Mouse (Mus musculus): ENCODE results near the gene Eif2ak4. TPM values are rescaled to one million over a fixed set of nuclear protein-coding genes. Genes with fewer than 3 reads are reported as not detected.

Eif2ak4 gene
- 11.6 and 11.8 TPM in 2 replicates for polyA plus RNA-seq (2014; fragmentation: Nextera tagmentation; extraction: Ambion mirVana)

DNA sequence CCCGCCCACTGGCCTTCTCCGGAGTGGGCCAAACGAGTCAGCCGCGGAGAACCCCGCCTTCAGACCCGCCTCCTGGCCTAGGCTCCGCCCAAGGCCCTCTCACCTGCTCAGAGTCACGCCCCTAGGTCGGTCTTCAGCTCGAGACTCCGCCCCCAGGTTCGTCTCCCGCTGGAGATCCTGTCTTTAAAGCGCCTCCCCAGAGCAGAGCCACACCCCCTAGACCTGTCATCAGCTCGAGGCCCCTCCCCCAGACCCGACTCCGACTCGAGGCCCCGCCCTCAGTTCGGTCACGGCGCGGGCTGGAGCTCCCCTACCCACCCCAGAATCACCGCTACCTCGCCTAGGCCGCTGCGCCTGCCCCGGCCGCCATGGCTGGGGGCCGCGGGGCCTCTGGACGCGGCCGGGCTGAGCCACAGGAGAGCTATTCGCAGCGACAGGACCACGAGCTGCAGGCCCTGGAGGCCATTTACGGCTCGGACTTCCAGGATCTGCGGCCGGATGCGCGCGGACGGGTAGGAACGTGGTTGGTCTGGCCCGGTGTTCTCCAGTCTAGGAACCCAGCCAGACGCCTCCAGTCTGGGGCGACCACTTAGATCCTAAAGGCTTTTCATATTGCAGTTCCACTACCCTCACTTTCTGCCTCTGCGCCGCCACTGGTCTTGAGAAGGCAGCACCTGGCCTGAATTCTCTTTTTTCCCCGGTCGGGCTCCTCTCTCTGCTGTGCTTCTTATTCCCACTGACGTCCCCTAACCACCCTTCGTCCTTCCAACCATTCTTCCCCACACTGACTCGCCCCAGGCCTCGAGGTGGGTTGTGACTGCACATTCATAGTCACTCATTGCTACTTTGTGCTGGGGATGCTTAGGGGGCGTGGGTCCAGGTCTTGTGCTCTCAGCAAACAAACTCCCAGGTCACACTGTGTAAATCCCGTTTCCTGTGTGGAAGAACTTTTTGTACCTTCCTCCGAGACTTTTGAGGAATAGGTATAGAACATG lies at the start of gene Eif2ak4:
Gene Eif2ak4, plus strand, starts transcription at position 278 of the 995 bp plus-strand sequence.
- WGBS = under 1% methylated on average over 61 of the region's 61 CpGs
- H3K4me3 ChIP-seq (ENCODE audit: low read depth, low read length) = peak within 1 kb of the TSS; percentile 69
- ATAC-seq (ENCODE audit: low FRiP score) = peak; percentile 98

DNA sequence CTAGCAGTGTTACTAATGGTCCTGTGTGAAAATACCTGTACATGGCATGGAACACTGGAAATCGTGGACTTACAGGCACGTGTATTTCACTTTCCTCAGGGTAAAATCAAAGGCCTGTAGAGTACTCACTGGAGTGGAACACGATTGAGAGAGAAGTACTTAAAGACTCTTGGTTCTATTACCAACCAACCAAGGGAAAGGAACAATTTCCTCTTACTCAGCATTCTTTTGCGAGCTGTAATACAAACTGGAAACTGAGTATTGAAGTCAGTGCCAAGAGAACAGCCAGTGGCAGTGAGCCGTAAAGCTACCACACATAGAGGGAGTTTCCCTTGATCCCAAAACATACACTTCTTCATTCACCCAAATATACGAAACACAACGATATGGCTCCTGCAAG lies 47.1 kb upstream of the Eif2ak4 start:
- ATAC-seq (ENCODE audit: low FRiP score) (no peak), DNase-seq (ENCODE audit: low spot score, missing footprints) (peak; percentile 21)
- Histone ChIP-seq H3K9me3 (ENCODE audit: control insufficient read depth, low read length) (no peaks in the 10 kb centered on the region), H3K4me3 (ENCODE audit: low read depth, low read length) (no peak overlapping the region), H3K27ac (ENCODE audit: low read depth, low read length) (no peak overlapping the region), H3K27me3 (ENCODE audit: control insufficient read depth, insufficient read depth, low read length) (no peaks in the 10 kb centered on the region), H3K36me3 (ENCODE audit: control insufficient read depth, insufficient read depth, low read length) (no peaks in the 10 kb centered on the region), H3K4me2 (no peak overlapping the region), H3K4me1 (ENCODE audit: control insufficient read depth, insufficient read depth, low read length) (peaks cover 3% of the 10 kb centered on the region), H3K9ac (ENCODE audit: low read length) (no peak overlapping the region)
- 87% methylated on average over 7 of the region's 7 CpGs for WGBS

More for the DNA sequence above, at the start of gene Eif2ak4:
- Histone ChIP-seq H3K9ac (ENCODE audit: low read length) (peak within 1 kb of the TSS; percentile 83), H3K9me3 (ENCODE audit: control insufficient read depth, low read length) (no peaks in the 10 kb centered on the region), H3K27me3 (ENCODE audit: control insufficient read depth, insufficient read depth, low read length) (no peaks in the 10 kb centered on the region), H3K27ac (ENCODE audit: low read depth, low read length) (peak within 1 kb of the TSS; percentile 67), H3K36me3 (ENCODE audit: control insufficient read depth, insufficient read depth, low read length) (no peaks in the 10 kb centered on the region), H3K4me2 (peak within 1 kb of the TSS; percentile 74), H3K4me1 (ENCODE audit: control insufficient read depth, insufficient read depth, low read length) (peaks cover 5% of the 10 kb centered on the region)
- peak; percentile 99 for DNase-seq (ENCODE audit: low spot score, missing footprints)

DNA sequence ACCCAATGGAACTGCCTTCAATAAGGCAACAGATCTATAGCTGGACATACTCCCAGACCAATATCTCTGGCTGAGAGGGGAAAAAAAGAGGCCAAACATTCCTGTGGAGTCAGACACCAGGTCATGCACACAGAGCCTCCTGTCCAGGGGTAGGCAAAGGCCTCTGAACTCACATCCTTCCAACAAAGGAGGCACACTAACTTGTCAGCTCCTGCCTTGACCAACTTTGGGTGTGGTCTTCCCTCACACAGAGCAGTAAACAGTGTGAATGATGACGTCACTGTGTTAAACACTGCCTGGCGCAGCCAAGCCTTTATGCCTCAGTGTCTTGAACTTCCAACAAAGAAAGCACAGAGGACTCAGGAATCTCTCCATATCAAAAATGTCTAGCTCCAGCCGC lies 44.5 kb upstream of the Eif2ak4 start:
- Histone ChIP-seq H3K9ac (ENCODE audit: low read length) (no peak overlapping the region), H3K4me3 (ENCODE audit: low read depth, low read length) (no peak overlapping the region), H3K27ac (ENCODE audit: low read depth, low read length) (no peak overlapping the region), H3K36me3 (ENCODE audit: control insufficient read depth, insufficient read depth, low read length) (no peaks in the 10 kb centered on the region), H3K4me1 (ENCODE audit: control insufficient read depth, insufficient read depth, low read length) (peaks cover 3% of the 10 kb centered on the region), H3K27me3 (ENCODE audit: control insufficient read depth, insufficient read depth, low read length) (no peaks in the 10 kb centered on the region), H3K9me3 (ENCODE audit: control insufficient read depth, low read length) (no peaks in the 10 kb centered on the region), H3K4me2 (no peak overlapping the region)
- DNase-seq (ENCODE audit: low spot score, missing footprints) = peak; percentile 53
- 75% methylated on average over 3 of the region's 3 CpGs for WGBS
- ATAC-seq (ENCODE audit: low FRiP score) = no peak

DNA sequence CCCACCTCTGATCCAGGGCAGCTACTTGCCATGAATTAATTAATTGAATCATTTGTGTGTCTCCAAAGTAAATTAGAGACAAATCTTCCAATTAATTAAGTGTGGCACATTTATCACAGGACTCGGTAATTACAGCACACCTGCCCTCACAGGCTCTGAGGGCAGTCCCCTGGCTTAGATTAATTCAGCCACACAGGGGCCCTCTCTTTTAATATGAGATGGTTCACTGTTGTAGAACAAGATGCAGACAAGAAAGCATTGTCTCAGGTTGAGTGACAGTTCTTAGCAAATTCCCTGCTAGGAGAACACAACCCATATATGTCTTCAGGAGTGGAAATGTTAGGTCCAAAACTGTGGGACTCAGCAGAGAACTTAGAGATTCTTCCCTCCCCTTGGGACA lies 42.9 kb upstream of the Eif2ak4 start:
- Histone ChIP-seq H3K4me2 (no peak overlapping the region), H3K9ac (ENCODE audit: low read length) (no peak overlapping the region), H3K27me3 (ENCODE audit: control insufficient read depth, insufficient read depth, low read length) (no peaks in the 10 kb centered on the region), H3K4me1 (ENCODE audit: control insufficient read depth, insufficient read depth, low read length) (peaks cover 3% of the 10 kb centered on the region), H3K4me3 (ENCODE audit: low read depth, low read length) (no peak overlapping the region), H3K27ac (ENCODE audit: low read depth, low read length) (no peak overlapping the region), H3K9me3 (ENCODE audit: control insufficient read depth, low read length) (no peaks in the 10 kb centered on the region), H3K36me3 (ENCODE audit: control insufficient read depth, insufficient read depth, low read length) (no peaks in the 10 kb centered on the region)
- 54% methylated on average over 1 of the region's 1 CpGs for WGBS
- ATAC-seq (ENCODE audit: low FRiP score) = no peak
- peak; percentile 72 for DNase-seq (ENCODE audit: low spot score, missing footprints)

DNA sequence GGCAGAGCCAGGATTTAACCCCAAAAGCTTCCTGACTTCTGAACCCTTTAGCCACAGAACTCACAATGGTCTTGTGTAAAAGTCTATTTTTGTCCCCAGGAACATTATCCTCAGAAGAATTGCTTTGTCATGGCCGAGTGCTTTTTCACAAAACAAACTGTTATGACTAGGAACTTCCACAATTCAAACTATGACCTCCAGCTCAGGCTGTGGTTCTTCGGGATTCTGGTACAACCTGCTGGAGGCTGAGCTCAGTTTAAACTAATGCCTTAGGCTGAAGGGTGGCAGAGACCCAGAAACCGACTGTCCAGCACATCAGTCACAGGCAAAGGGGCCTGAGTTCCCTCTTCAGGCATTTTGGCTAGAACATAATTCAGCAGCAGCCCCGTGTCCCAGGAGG lies 34.9 kb upstream of the Eif2ak4 start:
- WGBS = 25% methylated on average over 4 of the region's 4 CpGs
- Histone ChIP-seq H3K4me1 (ENCODE audit: control insufficient read depth, insufficient read depth, low read length) (peaks cover 17% of the 10 kb centered on the region), H3K9me3 (ENCODE audit: control insufficient read depth, low read length) (no peaks in the 10 kb centered on the region), H3K27me3 (ENCODE audit: control insufficient read depth, insufficient read depth, low read length) (no peaks in the 10 kb centered on the region), H3K4me3 (ENCODE audit: low read depth, low read length) (no peak overlapping the region), H3K9ac (ENCODE audit: low read length) (no peak overlapping the region), H3K4me2 (no peak overlapping the region), H3K27ac (ENCODE audit: low read depth, low read length) (no peak overlapping the region; the same call in 1 of the 2 replicates), H3K36me3 (ENCODE audit: control insufficient read depth, insufficient read depth, low read length) (no peaks in the 10 kb centered on the region)
- peak; percentile 86 for DNase-seq (ENCODE audit: low spot score, missing footprints)
- ATAC-seq (ENCODE audit: low FRiP score) = no peak

DNA sequence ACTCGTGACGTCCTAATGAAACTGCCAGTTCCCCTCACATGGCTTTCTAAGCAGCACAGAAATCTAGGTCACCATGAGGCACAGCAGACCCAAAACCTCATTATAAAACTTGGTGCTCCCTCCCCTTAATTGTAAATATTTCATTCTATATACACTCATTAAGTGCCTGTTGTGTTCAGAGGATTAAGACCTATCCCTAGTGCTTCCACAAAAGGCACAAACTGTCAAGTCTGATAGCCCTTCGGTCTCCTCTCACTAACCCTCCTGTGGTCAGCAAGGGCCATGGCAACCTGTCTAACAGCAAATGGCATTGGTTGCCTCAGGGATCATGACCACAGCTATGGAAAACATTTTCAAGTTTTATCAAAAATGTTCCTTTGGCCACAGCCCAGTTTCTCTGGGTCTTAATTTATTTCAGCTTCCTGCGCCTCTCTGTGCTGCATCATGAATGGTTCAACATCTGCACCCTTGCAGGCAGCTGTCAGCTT lies 34.5 kb upstream of the Eif2ak4 start:
- DNase-seq (ENCODE audit: low spot score, missing footprints) = peak; percentile 90
- 50% methylated on average over 4 of the region's 4 CpGs for WGBS
- no peak for ATAC-seq (ENCODE audit: low FRiP score)
- Histone ChIP-seq H3K27me3 (ENCODE audit: control insufficient read depth, insufficient read depth, low read length) (no peaks in the 10 kb centered on the region), H3K4me2 (no peak overlapping the region), H3K4me1 (ENCODE audit: control insufficient read depth, insufficient read depth, low read length) (peaks cover 17% of the 10 kb centered on the region), H3K4me3 (ENCODE audit: low read depth, low read length) (no peak overlapping the region), H3K9ac (ENCODE audit: low read length) (no peak overlapping the region), H3K9me3 (ENCODE audit: control insufficient read depth, low read length) (no peaks in the 10 kb centered on the region), H3K36me3 (ENCODE audit: control insufficient read depth, insufficient read depth, low read length) (no peaks in the 10 kb centered on the region), H3K27ac (ENCODE audit: low read depth, low read length) (no peak overlapping the region; the same call in 1 of the 2 replicates)

DNA sequence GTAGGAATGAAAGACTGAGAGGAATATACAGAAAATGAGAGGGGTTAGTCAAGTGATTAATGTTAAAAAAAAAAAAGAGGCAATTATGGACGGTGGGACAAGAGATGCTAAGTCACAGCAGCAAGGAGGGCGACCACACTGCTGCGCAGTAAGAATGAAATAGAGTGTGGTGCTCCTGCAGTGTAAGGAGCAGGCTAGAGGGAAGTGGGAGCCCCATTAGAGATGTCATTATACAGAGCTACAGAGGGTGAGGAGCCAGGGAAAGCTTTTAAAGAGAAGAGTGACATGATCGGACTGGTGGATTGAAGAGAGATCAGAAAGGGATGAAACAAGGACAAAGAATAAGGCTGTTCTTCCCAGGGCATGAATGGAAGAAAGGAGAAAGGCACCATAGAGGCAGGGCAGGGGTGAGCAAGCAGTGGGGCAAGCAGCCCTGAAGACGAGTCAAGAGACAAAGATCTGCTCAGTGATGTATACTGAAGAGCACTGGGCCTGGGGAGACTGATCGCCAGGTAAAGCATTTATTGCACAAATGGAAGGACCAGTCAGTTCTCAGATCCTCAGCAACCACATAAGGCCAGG lies 33.2 kb upstream of the Eif2ak4 start:
- WGBS = 50% methylated on average over 6 of the region's 6 CpGs
- H3K4me1 ChIP-seq (ENCODE audit: control insufficient read depth, insufficient read depth, low read length) = peaks cover 17% of the 10 kb centered on the region
- no peak overlapping the region for H3K27ac ChIP-seq (ENCODE audit: low read depth, low read length)
- H3K27me3 ChIP-seq (ENCODE audit: control insufficient read depth, insufficient read depth, low read length) = no peaks in the 10 kb centered on the region
- no peak overlapping the region for H3K4me3 ChIP-seq (ENCODE audit: low read depth, low read length)
- no peaks in the 10 kb centered on the region for H3K9me3 ChIP-seq (ENCODE audit: control insufficient read depth, low read length)
- no peaks in the 10 kb centered on the region for H3K36me3 ChIP-seq (ENCODE audit: control insufficient read depth, insufficient read depth, low read length)
- H3K4me2 ChIP-seq = no peak overlapping the region
- ATAC-seq (ENCODE audit: low FRiP score) (no peak), DNase-seq (ENCODE audit: low spot score, missing footprints) (no peak)
- H3K9ac ChIP-seq (ENCODE audit: low read length) = no peak overlapping the region

DNA sequence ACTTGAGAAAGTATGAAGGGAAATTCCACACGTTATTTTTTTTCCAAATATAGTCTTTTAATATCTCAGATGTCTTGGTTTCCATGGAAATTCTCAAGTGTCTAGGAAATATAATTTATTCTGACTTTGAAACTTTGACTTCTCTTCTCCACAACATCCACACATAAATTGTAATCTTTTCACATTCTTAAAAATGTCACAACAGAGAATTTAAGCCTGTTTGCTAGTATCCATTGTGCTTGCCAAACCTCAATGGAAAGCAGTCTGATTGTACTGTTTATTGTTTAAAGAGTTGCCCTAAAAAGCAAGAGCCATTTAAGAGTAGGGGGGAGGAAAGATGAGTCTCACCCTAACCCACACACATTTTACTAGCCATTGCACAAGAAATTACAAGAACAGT lies 16.6 kb upstream of the Eif2ak4 start:
- Histone ChIP-seq H3K4me1 (ENCODE audit: control insufficient read depth, insufficient read depth, low read length) (peaks cover 10% of the 10 kb centered on the region), H3K4me3 (ENCODE audit: low read depth, low read length) (no peak overlapping the region), H3K27me3 (ENCODE audit: control insufficient read depth, insufficient read depth, low read length) (peaks cover 20% of the 10 kb centered on the region), H3K9ac (ENCODE audit: low read length) (no peak overlapping the region), H3K4me2 (no peak overlapping the region), H3K27ac (ENCODE audit: low read depth, low read length) (no peak overlapping the region), H3K36me3 (ENCODE audit: control insufficient read depth, insufficient read depth, low read length) (no peaks in the 10 kb centered on the region), H3K9me3 (ENCODE audit: control insufficient read depth, low read length) (no peaks in the 10 kb centered on the region)
- 53% methylated on average over 1 of the region's 1 CpGs for WGBS
- ATAC-seq (ENCODE audit: low FRiP score) (no peak), DNase-seq (ENCODE audit: low spot score, missing footprints) (no peak)

DNA sequence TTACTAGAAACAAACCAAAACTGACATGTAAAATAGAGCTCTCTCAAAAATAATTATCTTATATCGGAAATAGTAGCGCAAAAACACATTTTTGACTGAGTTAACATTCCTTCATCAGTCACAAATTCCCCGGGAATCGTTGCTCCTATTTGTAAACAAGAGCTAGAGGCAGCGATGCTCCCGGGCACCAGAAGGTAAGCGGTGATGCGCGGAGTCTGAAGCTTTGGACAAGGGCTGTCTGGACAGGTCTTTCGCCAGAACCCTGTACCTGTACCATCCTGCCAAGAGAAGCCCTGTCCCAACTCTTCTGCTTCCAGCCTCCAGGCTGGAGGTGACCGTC lies 15.9 kb upstream of the Eif2ak4 start:
- WGBS = 9% methylated on average over 11 of the region's 11 CpGs
- no peaks in the 10 kb centered on the region for H3K9me3 ChIP-seq (ENCODE audit: control insufficient read depth, low read length)
- no peak overlapping the region; the same call in 1 of the 2 replicates for H3K9ac ChIP-seq (ENCODE audit: low read length)
- H3K4me1 ChIP-seq (ENCODE audit: control insufficient read depth, insufficient read depth, low read length) = peaks cover 10% of the 10 kb centered on the region
- DNase-seq (ENCODE audit: low spot score, missing footprints) (no peak), ATAC-seq (ENCODE audit: low FRiP score) (peak; percentile 14; the same call in 1 of the 2 replicates)
- peak overlapping the region; percentile 94 for H3K4me2 ChIP-seq
- peak overlapping the region; percentile 46 for H3K4me3 ChIP-seq (ENCODE audit: low read depth, low read length)
- no peak overlapping the region for H3K27ac ChIP-seq (ENCODE audit: low read depth, low read length)
- H3K36me3 ChIP-seq (ENCODE audit: control insufficient read depth, insufficient read depth, low read length) = no peaks in the 10 kb centered on the region
- H3K27me3 ChIP-seq (ENCODE audit: control insufficient read depth, insufficient read depth, low read length) = peaks cover 20% of the 10 kb centered on the region

All from midbrain, embryonic 11.5 days (tissue).